Mouse (Mus musculus) CD4-positive, CD25-positive, alpha-beta regulatory T cell, adult 2 months (primary cell): Measurements from ENCODE around the gene Fam19a1.

ENCODE experiments used
- DNase-seq: peaks from one replicate; pipeline ENCODE4 v3.0.0-alpha.2; 2012; ENCODE audit warnings: low read depth, low spot score

Fam19a1 gene

DNA sequence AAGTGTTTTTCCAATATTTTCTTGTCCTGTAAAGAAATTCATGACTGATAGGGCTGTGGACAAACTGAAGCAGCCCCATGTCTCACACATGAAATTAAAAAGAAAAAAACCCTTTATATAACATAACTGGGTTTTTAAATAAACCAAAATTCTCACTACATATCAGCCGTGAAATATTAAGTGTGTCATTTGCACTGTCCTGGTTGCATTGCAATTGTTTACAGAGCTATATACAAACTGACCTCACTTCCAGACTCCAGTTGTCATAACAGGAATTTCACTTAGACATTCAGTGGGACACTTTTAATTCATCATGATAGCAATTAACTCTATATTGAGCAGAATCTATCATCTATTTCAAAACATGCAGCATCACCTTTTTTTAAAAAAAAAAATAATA, 553.4 kb downstream of the Fam19a1 start:
- DNase-seq: no peak

- DNase-seq: no peak
Measured at GRCm38 (mm10) chr6:96677813-96678212, 564.9 kb downstream of the Fam19a1 start.
